Mouse (Mus musculus): ENCODE results near the gene Slc48a1.

DNA sequence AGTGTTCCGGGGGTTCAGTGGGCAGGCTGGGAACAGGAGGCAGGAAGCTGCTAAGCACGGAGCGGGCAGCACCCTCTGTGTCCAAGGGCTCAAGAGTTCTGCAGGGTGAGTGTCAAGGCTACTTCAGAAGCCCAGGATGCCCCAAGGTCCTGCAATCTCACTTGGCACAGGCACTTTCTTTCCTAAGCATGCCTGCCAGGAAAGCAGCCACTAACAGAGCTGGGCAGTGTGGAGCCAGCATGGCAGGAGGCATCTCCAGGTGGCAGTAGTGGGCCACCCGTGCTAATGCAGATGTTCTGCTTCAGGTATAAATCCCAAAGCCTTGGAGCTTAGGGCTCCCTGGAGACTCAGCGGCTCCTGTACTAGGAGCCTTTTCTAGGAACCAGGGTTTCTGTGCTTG is 31.6 kb downstream of the Slc48a1 start:
- TF ChIP-seq CTCF (IDR thresholded peaks at IDR 0.05; ENCODE audit: extremely low read depth, insufficient read depth, insufficient read length, insufficient replicate concordance) (peak; percentile 55; the same call in 1 of the 2 replicates), POLR2A (IDR thresholded peaks at IDR 0.05; ENCODE audit: low read depth, low read length) (no peak)
